Mouse (Mus musculus) liver, embryonic 14.5 days (tissue): ENCODE measurements at regions not wholly inside any gene's neighbourhood (a gene's known extent, or its start where the extent isn't known, plus 50 kb on each side); places are given as distances from the start of the nearest gene placed in this dataset.

ENCODE experiments used
- ATAC-seq: fragments of 200-750 bp; cut with Nextera tagmentation; 2 replicates; pipeline ENCODE4 v1.8.0; 2017; ENCODE audit warnings: moderate number of reproducible peaks, mild to moderate bottlenecking, moderate library complexity; ENCODE audit not compliant: insufficient read depth
- DNase-seq, 3 experiments: peaks; one replicate each; pipeline ENCODE4 v3.0.0-alpha.2; 2012 to 2013; ENCODE audit warnings: low read depth in 3 of 3, low spot score in 3 of 3
- H3K27ac ChIP-seq: fragments of 300-500 bp; sonication (generic); 2 replicates; pipeline ENCODE4 v1.5.1; 2014; ENCODE audit warnings: moderate library complexity, mild to moderate bottlenecking, control low read depth, inconsistent platforms
- H3K27me3 ChIP-seq: fragments of 300-500 bp; sonication (generic); 2 replicates; pipeline ENCODE4 v1.6.1; 2014; ENCODE audit warnings: mild to moderate bottlenecking, low read length, moderate library complexity; ENCODE audit not compliant: control insufficient read depth, insufficient read depth
- H3K36me3 ChIP-seq: fragments of 300-500 bp; sonication (generic); replicated peaks from 2 replicates; pipeline ENCODE4 v1.6.1; 2014; ENCODE audit warnings: low read depth; ENCODE audit not compliant: control insufficient read depth, insufficient read depth
- H3K4me1 ChIP-seq, 2 experiments: fragments of 200-500 bp in 1 of 2; fragments of 300-500 bp in 1 of 2; sonication (generic) in 1 of 2; replicated peaks; 2 replicates each; pipeline ENCODE4 v1.6.1; 2012 to 2014; ENCODE audit warnings: antibody characterized with exemption in 1 of 2, inconsistent platforms in 1 of 2, low read length in 1 of 2; ENCODE audit not compliant: control insufficient read depth in 2 of 2, insufficient read depth in 2 of 2
- H3K4me2 ChIP-seq: fragments of 300-500 bp; sonication (generic); 2 replicates; pipeline ENCODE4 v1.6.1; 2014; ENCODE audit warnings: low read depth, mild to moderate bottlenecking, control low read depth, moderate library complexity
- H3K4me3 ChIP-seq, 2 experiments: fragments of 200-500 bp in 1 of 2; fragments of 300-500 bp in 1 of 2; sonication (generic) in 1 of 2; 2 replicates each; pipeline ENCODE4 v1.5.1; 2012 to 2014; ENCODE audit warnings: low read depth in 2 of 2, low read length in 2 of 2, mild to moderate bottlenecking in 2 of 2, control low read depth in 1 of 2, inconsistent platforms in 1 of 2, moderate library complexity in 1 of 2; ENCODE audit not compliant: insufficient read depth in 1 of 2
- H3K9ac ChIP-seq: fragments of 300-500 bp; sonication (generic); replicated peaks from 2 replicates; pipeline ENCODE4 v1.6.1; 2014; ENCODE audit warnings: mild to moderate bottlenecking, control low read depth, moderate library complexity
- H3K9me3 ChIP-seq: fragments of 300-500 bp; sonication (generic); 2 replicates; pipeline ENCODE4 v1.6.1; 2016; ENCODE audit warnings: low read length, mixed read lengths; ENCODE audit not compliant: control insufficient read depth
- CTCF ChIP-seq: IDR thresholded peaks from 2 replicates; pipeline ENCODE4 v1.5.1; 2016; ENCODE audit warnings: antibody characterized with exemption, low read depth, control low read depth
- EP300 ChIP-seq: IDR thresholded peaks from 2 replicates; pipeline ENCODE4 v1.6.1; 2016; ENCODE audit warnings: antibody characterized with exemption, low read depth
- WGBS: fragments of 180-500 bp; shearing (Covaris S2); extraction: QIAGEN DNeasy Blood & Tissue Kit; methylation state at CpG from one replicate; pipeline ENCODE4 v1.1.7; 2014; ENCODE audit not compliant: insufficient replicate concordance; 5-methylcytosine and 5-hydroxymethylcytosine counted together

DNA sequence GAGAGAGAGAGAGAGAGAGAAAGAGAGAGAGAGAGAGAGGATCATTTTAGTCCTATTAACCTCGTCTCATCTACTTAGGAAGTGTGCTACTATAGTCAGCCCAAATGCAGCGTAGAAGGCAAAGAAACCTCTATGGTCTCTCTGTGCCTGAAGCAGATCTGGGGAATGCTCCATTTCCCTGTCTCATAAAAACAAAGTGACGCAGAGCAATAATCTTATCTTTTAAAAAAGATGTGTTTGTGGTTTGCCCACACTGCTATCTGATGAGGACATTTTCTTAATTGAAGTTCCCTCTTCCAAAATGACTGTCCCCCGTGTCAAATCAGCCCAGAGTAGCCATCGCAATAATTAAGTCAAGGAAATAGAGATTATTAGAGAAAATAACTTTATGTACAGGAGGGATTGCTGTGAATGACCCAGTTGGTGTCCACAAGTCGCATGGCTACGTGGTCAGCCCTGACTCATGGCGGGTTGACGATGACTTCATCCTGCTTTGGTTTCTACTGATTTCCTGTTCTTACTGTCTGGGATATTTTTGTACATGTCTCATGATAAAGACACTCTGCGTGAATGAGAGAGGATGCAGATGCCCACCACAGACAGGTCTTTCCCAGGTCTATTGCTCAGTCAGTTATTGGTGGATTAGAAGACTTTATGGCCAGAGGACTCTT is 77.9 kb upstream of the Hnrnpk start:
- 16% methylated on average over 10 of the region's 10 CpGs for WGBS

DNA sequence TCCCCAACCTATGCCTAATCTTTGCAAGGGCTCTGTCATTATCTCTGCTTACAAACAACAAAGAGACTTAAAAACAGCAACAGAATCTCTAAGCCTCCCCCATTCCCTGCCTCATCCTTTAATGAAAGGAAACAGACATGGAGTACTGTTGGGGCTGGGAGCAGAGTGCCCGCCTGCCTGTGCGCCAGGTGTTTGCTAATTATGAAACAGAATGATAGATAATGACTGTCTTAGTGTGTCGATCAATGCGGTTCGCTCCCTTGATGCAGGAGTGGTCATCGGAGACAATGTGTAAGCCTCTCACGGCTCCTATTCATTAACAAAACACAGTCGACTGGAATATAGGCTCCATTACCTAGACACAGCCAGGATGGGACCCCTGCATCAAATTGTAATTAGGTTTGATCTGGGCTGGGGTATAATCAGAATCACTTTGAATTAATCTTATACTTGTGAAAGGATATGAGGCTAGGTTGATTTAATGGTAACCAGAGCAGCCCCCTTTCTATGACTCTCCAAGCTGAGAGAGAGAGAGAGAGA is 77.3 kb upstream of the Hnrnpk start:
- 72% methylated on average over 8 of the region's 8 CpGs for WGBS
- TF ChIP-seq EP300 (no peak), CTCF (no peak)
- ATAC-seq (no peak), DNase-seq (no peak)
- Histone ChIP-seq H3K36me3 (no peaks in the 10 kb centered on the region), H3K27me3 (no peaks in the 10 kb centered on the region; the same call in 1 of the 2 replicates), H3K4me2 (peak overlapping the region; percentile 42), H3K27ac (no peak overlapping the region), H3K9ac (no peak overlapping the region), H3K4me1 (peaks cover 33 to 48% of the 10 kb centered on the region in 2 experiments), H3K9me3 (no peaks in the 10 kb centered on the region), H3K4me3 (no peak overlapping the region)

More for the DNA sequence above, 77.9 kb upstream of the Hnrnpk start:
- no peak overlapping the region for H3K4me3 ChIP-seq
- ATAC-seq (no peak), DNase-seq (no peak)
- H3K4me2 ChIP-seq: peak overlapping the region; percentile 42
- H3K9me3 ChIP-seq: no peaks in the 10 kb centered on the region
- no peaks in the 10 kb centered on the region for H3K36me3 ChIP-seq
- H3K27ac ChIP-seq: no peak overlapping the region
- H3K27me3 ChIP-seq: no peaks in the 10 kb centered on the region; the same call in 1 of the 2 replicates
- H3K9ac ChIP-seq: 0 out of 2 replicates have a peak overlapping the region, but pooled peaks have one; percentile 13
- TF ChIP-seq EP300 (0 out of 2 replicates have a peak, but pooled peaks have one; percentile 19), CTCF (no peak)
- peaks cover 28 to 43% of the 10 kb centered on the region in 2 experiments for H3K4me1 ChIP-seq

DNA sequence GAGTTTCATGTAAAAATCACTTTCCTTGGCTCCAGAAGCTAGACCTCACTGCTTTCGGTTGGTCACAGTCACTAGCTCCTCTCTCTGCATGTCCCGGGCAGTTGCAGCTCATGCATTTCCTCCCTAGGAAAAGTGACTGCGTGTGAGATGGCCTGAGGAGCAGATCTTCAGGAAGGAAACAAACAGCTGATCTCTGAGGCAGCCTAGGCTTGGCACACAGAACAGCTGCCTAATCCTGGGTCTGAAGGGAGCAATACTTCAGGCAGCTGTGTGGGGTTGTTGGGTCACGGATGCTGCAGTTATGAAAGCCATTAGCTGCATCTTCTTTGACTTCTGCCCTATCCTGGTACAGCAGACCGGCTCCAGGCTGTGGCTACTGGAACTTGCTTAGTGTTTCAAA is 75.3 kb upstream of the Hnrnpk start:
- Histone ChIP-seq H3K27me3 (peaks cover 3% of the 10 kb centered on the region), H3K4me2 (no peak overlapping the region), H3K4me3 (no peak overlapping the region), H3K4me1 (peaks cover 39 to 56% of the 10 kb centered on the region in 2 experiments), H3K27ac (no peak overlapping the region), H3K9me3 (no peaks in the 10 kb centered on the region), H3K36me3 (no peaks in the 10 kb centered on the region), H3K9ac (no peak overlapping the region)
- DNase-seq (no peak), ATAC-seq (no peak)
- TF ChIP-seq CTCF (no peak), EP300 (no peak)
- WGBS: 48% methylated on average over 5 of the region's 5 CpGs

DNA sequence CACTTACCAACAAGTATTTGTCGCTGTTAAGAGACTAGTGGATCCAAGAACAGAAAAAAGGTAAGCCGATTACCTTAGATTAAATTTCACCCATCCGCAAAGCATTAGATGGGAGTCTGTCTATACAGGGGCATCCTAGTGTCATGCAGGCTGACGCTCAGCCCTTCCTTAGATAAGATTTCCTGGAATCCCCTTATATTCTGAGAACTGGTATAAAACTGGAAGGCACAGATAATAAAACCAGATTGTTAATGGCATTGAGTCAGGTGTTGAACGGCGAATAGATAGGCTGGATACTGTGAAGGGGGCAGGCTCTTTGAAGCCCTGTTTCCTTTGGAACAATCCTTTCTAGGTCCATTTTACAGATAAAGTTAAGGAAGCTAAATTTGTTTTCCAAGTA is 74.1 kb upstream of the Hnrnpk start:
- ATAC-seq (peak; percentile 70), DNase-seq (peak; percentile 57 to 85 (median 60))
- Histone ChIP-seq H3K27me3 (peaks cover 15% of the 10 kb centered on the region), H3K4me1 (peaks cover 39 to 54% of the 10 kb centered on the region in 2 experiments), H3K4me2 (peak overlapping the region; percentile 70), H3K27ac (peak overlapping the region; percentile 89), H3K9me3 (no peaks in the 10 kb centered on the region), H3K36me3 (no peaks in the 10 kb centered on the region), H3K9ac (peak overlapping the region; percentile 53), H3K4me3 (peak overlapping the region; percentile 38 to 51; a peak in 3 of 4 replicates)
- 36% methylated on average over 6 of the region's 6 CpGs for WGBS
- TF ChIP-seq CTCF (no peak), EP300 (peak; percentile 83)
